Mouse (Mus musculus): ENCODE results near the gene Hip1.
"Not testable (repeated sequence)": the region's sequence is repeated elsewhere in the genome, so short reads cannot be mapped to it uniquely, and the experiment has no call there.

Hip1 gene

DNA sequence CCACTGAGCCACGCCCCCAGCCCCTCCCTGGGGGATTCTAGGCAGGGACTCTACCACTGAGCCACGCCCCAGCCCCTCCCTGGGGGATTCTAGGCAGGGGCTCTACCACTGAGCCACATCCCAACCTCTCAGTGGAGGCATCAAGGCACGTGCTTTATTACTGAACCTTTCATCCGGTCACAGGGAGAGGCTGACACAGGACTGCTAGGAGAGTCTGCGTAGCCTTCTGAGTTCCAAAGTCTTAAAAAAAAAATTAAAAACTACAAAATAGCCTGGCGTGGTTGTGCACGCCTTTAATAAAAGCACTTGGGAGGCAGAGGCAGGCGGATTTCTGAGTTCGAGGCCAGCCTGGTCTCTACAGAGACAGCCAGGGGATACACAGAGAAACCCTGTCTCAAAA, 175.7 kb downstream of the Hip1 start:
- in situ Hi-C loops (cut with MboI), result not testable (repeated sequence)

DNA sequence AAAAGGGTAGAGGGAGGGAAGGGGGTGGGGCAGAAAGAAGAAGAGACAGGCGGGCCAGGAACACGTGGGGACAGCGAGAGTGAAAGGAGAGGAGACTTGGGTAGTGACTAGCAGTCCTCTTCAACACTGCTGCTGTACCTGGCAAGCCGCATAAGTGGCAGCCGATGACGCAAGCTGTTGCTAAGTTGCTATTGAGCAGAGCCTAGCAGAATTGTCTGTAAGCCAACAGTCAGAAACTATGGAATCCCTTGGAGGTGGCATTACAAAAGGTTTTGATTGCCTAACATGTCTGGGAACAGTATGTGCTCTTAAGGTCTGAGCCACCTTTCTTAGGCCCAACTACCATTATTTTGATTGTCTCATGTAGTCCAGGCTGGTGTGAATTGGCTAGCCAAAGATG, 176.6 kb downstream of the Hip1 start:
- in situ Hi-C loops (cut with MboI), result no loop called here

DNA sequence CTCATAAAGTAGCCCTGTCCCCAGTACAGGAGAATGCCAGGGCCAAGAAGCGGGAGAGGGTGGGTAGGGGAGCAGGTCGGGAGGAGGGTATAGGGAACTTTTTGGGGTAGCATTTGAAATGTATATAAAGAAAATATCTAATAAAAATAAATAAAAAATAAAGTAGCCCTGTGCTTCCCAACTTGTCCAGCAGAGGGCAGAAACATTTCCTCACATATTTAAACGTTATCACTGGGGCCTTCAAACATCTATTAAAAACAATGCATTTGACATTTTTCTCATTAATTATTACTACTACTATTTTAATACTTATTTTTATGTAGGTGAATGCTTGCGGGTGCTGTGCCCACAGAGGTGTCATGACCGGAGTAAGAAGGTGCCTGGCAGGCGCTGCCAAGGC, 177.1 kb downstream of the Hip1 start:
- in situ Hi-C loops (cut with MboI), result no loop called here

DNA sequence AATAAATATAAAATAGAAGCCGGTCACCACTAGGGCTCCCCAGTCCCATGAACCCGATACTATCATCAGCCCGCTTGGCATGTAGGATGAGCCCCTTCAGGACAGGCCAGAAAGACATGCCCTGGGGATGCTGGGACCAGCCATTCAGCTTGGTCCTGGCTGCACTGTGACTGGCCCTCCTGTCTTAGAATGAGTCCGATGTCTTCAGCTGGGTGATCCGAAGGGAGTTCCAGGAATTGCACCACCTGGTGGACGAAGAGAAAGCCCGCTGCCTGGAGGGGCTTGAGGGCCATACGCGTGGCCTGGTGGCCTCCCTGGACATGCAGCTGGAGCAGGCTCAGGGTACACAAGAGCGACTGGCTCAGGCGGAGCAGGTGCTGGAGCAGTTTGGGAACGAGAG, 181.4 kb downstream of the Hip1 start:
- in situ Hi-C loops (cut with MboI), result no loop called here

DNA sequence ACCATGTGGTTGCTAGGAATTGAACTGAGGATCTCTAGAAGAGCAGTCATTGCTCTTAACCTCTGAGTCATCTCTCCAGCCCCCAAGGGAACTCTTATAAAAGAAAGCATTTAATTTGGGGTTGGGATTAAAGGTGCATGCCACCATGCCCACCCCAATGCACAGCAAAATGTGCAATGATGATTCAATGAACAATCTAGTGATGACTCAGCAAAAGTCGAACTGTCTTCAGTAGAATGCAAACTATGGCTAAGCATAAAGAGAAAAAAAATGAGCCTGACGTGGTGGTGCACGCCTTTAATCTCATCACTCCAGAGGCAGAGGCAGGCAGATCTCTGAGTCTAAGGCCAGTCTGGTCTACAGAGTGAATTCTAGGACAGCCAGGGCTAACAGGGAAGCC, 182.3 kb downstream of the Hip1 start:
- in situ Hi-C loops (cut with MboI), result no loop called here

DNA sequence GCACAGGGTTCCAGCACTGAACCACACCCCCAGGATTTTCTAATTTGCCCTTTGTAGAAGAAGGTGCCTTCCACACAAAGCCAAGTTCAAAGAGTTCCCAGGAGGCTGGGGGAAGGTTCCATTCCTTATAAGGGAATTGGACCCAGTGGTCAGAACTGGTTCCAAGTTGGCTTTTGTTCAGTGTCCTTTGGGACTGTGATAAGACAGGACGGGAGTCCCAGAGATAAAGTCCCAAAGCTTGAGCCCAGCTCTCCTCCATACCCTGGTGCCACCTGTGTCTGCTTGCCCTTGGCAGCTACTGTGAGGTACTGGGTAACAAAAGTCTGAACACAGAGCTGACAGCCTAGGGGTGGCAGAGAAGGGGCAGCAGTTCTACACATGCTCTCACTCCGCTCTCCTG, 185.1 kb downstream of the Hip1 start:
- in situ Hi-C loops (cut with MboI), result no loop called here

DNA sequence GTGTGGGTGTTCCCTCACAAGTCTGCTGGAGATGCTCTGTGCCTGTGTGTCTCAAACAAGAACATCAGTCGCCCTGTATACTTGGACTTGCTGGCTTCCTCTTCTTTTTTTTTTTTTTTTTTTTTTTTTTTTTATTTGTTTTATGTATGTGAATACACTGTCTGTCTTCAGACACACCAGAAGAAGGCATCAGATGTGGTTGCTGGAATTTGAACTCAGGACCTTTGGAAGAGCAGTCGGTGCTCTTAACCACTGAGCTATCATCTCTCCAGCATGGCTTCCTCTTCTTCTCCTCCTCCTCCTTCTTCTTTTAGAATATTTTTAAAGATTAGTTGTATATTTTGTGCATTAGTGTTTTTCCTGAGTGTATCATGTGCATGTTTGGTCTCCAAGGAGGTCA, 187.4 kb downstream of the Hip1 start:
- in situ Hi-C loops (cut with MboI), result no loop called here
